Mouse (Mus musculus) stomach, postnatal 0 days (tissue): ENCODE measurements around the gene Opcml. TPM values are rescaled to one million over a fixed set of nuclear protein-coding genes. Genes with fewer than 3 reads are reported as not detected.

Experiments used
- ATAC-seq: fragments of 200-750 bp; cut with Nextera tagmentation; 2 replicates; pipeline ENCODE4 v1.8.0; 2017; ENCODE audit not compliant: low FRiP score, low TSS enrichment
- DNase-seq: peaks from one replicate; pipeline ENCODE4 v3.0.0-alpha.2; 2016; ENCODE audit warnings: low spot score
- H3K27ac ChIP-seq: fragments of 300-500 bp; sonication (generic); replicated peaks from 2 replicates; pipeline ENCODE4 v1.5.1; 2014; ENCODE audit warnings: mild to moderate bottlenecking, control low read depth
- H3K27me3 ChIP-seq: fragments of 300-500 bp; sonication (generic); 2 replicates; pipeline ENCODE4 v1.6.1; 2014; ENCODE audit warnings: low read length; ENCODE audit not compliant: control insufficient read depth, insufficient read depth
- H3K36me3 ChIP-seq: fragments of 300-500 bp; sonication (generic); 2 replicates; pipeline ENCODE4 v1.6.1; 2014; ENCODE audit warnings: low read length, mixed read lengths; ENCODE audit not compliant: control insufficient read depth, insufficient read depth
- H3K4me1 ChIP-seq: fragments of 300-500 bp; sonication (generic); replicated peaks from 2 replicates; pipeline ENCODE4 v1.6.1; 2014; ENCODE audit warnings: antibody characterized with exemption; ENCODE audit not compliant: control insufficient read depth, insufficient read depth
- H3K4me2 ChIP-seq: fragments of 300-500 bp; sonication (generic); replicated peaks from 2 replicates; pipeline ENCODE4 v1.6.1; 2014; ENCODE audit warnings: low read depth, mild to moderate bottlenecking, control low read depth, moderate library complexity
- H3K4me3 ChIP-seq: fragments of 300-500 bp; sonication (generic); 2 replicates; pipeline ENCODE4 v1.5.1; 2014; ENCODE audit warnings: low read depth, low read length, control low read depth
- H3K9ac ChIP-seq: fragments of 300-500 bp; sonication (generic); 2 replicates; pipeline ENCODE4 v1.6.1; 2014; ENCODE audit warnings: mild to moderate bottlenecking, low read length, control low read depth, mixed read lengths
- H3K9me3 ChIP-seq: fragments of 300-500 bp; sonication (generic); 2 replicates; pipeline ENCODE4 v1.6.1; 2016; ENCODE audit warnings: low read length; ENCODE audit not compliant: control insufficient read depth
- CTCF ChIP-seq: IDR thresholded peaks from 2 replicates; pipeline ENCODE4 v1.5.1; 2016; ENCODE audit warnings: antibody characterized with exemption, low read depth, mild to moderate bottlenecking, moderate library complexity
- EP300 ChIP-seq: optimal IDR thresholded peaks from 2 replicates; pipeline ENCODE3; 2016; ENCODE audit warnings: antibody characterized with exemption
- WGBS: fragments of 180-500 bp; shearing (Covaris S2); extraction: QIAGEN DNeasy Blood & Tissue Kit; methylation state at CpG from one replicate; pipeline ENCODE4 v1.1.7; 2014; 5-methylcytosine and 5-hydroxymethylcytosine counted together
- polyA plus RNA-seq: library from polyadenylated mRNA; unstranded; fragments of >200 nt; fragmentation: Nextera tagmentation; extraction: Ambion mirVana; gene quantifications from 2 replicates; pipeline ENCODE4 v1.2.1, GENCODE M21; 2015

Gene Opcml
- polyA plus RNA-seq, 1 experiment from 2014 or later = 1.1 TPM

- WGBS = 53% methylated on average over 7 of the region's 7 CpGs
- no peak for TF ChIP-seq CTCF
- Histone ChIP-seq H3K4me3 (no peak overlapping the region), H3K4me2 (no peak overlapping the region), H3K4me1 (no peaks in the 10 kb centered on the region), H3K36me3 (no peaks in the 10 kb centered on the region), H3K9ac (no peak overlapping the region), H3K27me3 (no peaks in the 10 kb centered on the region), H3K27ac (no peak overlapping the region), H3K9me3 (no peaks in the 10 kb centered on the region)
- DNase-seq = no peak
- no peak for ATAC-seq
These were observed 1065.3 kb downstream of the Opcml start for GRCm38 (mm10) chr9:28855826-28856225.

GRCm38 (mm10) chr9:28861983-28862382, 1071.4 kb downstream of the Opcml start:
- 65% methylated on average over 4 of the region's 4 CpGs for WGBS
- ATAC-seq (no peak), DNase-seq (no peak)
- Histone ChIP-seq H3K9ac (no peak overlapping the region), H3K36me3 (no peaks in the 10 kb centered on the region), H3K4me3 (no peak overlapping the region), H3K27ac (no peak overlapping the region), H3K4me1 (no peaks in the 10 kb centered on the region), H3K27me3 (no peaks in the 10 kb centered on the region), H3K9me3 (no peaks in the 10 kb centered on the region), H3K4me2 (no peak overlapping the region)
- TF ChIP-seq CTCF (no peak), EP300 (no peak)

GRCm38 (mm10) chr9:28867256-28867655, 1076.7 kb downstream of the Opcml start:
- WGBS = 83% methylated on average over 3 of the region's 3 CpGs
- no peaks in the 10 kb centered on the region for H3K27me3 ChIP-seq
- no peak for DNase-seq

GRCm38 (mm10) chr9:28870478-28870877, 1079.9 kb downstream of the Opcml start:
- no peak overlapping the region for H3K4me2 ChIP-seq
- TF ChIP-seq CTCF (no peak), EP300 (no peak)
- H3K36me3 ChIP-seq = no peaks in the 10 kb centered on the region
- ATAC-seq = no peak
- H3K9me3 ChIP-seq = no peaks in the 10 kb centered on the region
- no peak overlapping the region for H3K4me3 ChIP-seq
- no peak overlapping the region for H3K9ac ChIP-seq
- H3K27me3 ChIP-seq = no peaks in the 10 kb centered on the region
- no peak overlapping the region for H3K27ac ChIP-seq
- no peak for DNase-seq
- WGBS = 60% methylated on average over 1 of the region's 1 CpGs
- no peaks in the 10 kb centered on the region for H3K4me1 ChIP-seq

More at GRCm38 (mm10) chr9:28867256-28867655, 1076.7 kb downstream of the Opcml start:
- no peak overlapping the region for H3K4me2 ChIP-seq
- H3K9me3 ChIP-seq = no peaks in the 10 kb centered on the region
- H3K4me1 ChIP-seq = no peaks in the 10 kb centered on the region
- no peak overlapping the region for H3K9ac ChIP-seq
- H3K36me3 ChIP-seq = no peaks in the 10 kb centered on the region
- no peak for TF ChIP-seq CTCF
- TF ChIP-seq EP300 = no peak
- H3K4me3 ChIP-seq = no peak overlapping the region
- H3K27ac ChIP-seq = no peak overlapping the region
- ATAC-seq = no peak

GRCm38 (mm10) chr9:28882566-28882965, 1092.0 kb downstream of the Opcml start:
- TF ChIP-seq CTCF = no peak
- TF ChIP-seq EP300 = no peak
- ATAC-seq = no peak
- WGBS = 67% methylated on average over 1 of the region's 1 CpGs

GRCm38 (mm10) chr9:28891611-28892010, 1101.0 kb downstream of the Opcml start:
- DNase-seq (no peak), ATAC-seq (no peak)
- no peak overlapping the region for H3K4me2 ChIP-seq
- TF ChIP-seq CTCF (no peak), EP300 (no peak)
- H3K4me3 ChIP-seq = no peak overlapping the region
- no peak overlapping the region for H3K27ac ChIP-seq
- H3K36me3 ChIP-seq = no peaks in the 10 kb centered on the region
- no peaks in the 10 kb centered on the region for H3K9me3 ChIP-seq
- no peaks in the 10 kb centered on the region for H3K4me1 ChIP-seq
- 86% methylated on average over 8 of the region's 8 CpGs for WGBS
- no peak overlapping the region for H3K9ac ChIP-seq
- H3K27me3 ChIP-seq = no peaks in the 10 kb centered on the region

More at GRCm38 (mm10) chr9:28882566-28882965, 1092.0 kb downstream of the Opcml start:
- Histone ChIP-seq H3K27ac (no peak overlapping the region), H3K9me3 (no peaks in the 10 kb centered on the region), H3K9ac (no peak overlapping the region), H3K27me3 (no peaks in the 10 kb centered on the region), H3K36me3 (no peaks in the 10 kb centered on the region), H3K4me3 (no peak overlapping the region), H3K4me2 (no peak overlapping the region), H3K4me1 (no peaks in the 10 kb centered on the region)
- DNase-seq = no peak
